Mouse (Mus musculus) forebrain, embryonic 14.5 days (tissue): ENCODE data around the gene Pdzd7. TPM values are rescaled to one million over a fixed set of nuclear protein-coding genes. Genes with fewer than 3 reads are reported as not detected.

Experiments
- ATAC-seq: fragments of 200-750 bp; cut with Nextera tagmentation; 2 replicates; pipeline ENCODE4 v1.8.0; 2017; ENCODE audit warnings: mild to moderate bottlenecking, moderate library complexity
- DNase-seq: peaks from one replicate; pipeline ENCODE4 v3.0.0-alpha.2; 2015; ENCODE audit warnings: low spot score
- H3K27ac ChIP-seq: fragments of 300-500 bp; sonication (generic); 2 replicates; pipeline ENCODE4 v1.5.1; 2014; ENCODE audit warnings: low read depth, mild to moderate bottlenecking, control low read depth, low read length, moderate library complexity
- H3K27me3 ChIP-seq: fragments of 300-500 bp; sonication (generic); replicated peaks from 2 replicates; pipeline ENCODE4 v1.6.1; 2014; ENCODE audit warnings: low read length, control low read depth, mixed read lengths; ENCODE audit not compliant: control insufficient read depth, insufficient read depth
- H3K36me3 ChIP-seq: fragments of 300-500 bp; sonication (generic); 2 replicates; pipeline ENCODE4 v1.6.1; 2014; ENCODE audit warnings: low read length, control low read depth; ENCODE audit not compliant: control insufficient read depth, insufficient read depth
- H3K4me1 ChIP-seq: fragments of 300-500 bp; sonication (generic); 2 replicates; pipeline ENCODE4 v1.6.1; 2014; ENCODE audit warnings: antibody characterized with exemption, low read length, control low read depth; ENCODE audit not compliant: control insufficient read depth, insufficient read depth
- H3K4me2 ChIP-seq: fragments of 300-500 bp; sonication (generic); 2 replicates; pipeline ENCODE4 v1.6.1; 2014; ENCODE audit warnings: mild to moderate bottlenecking, control low read depth, low read length
- H3K4me3 ChIP-seq: fragments of 300-500 bp; sonication (generic); 2 replicates; pipeline ENCODE4 v1.5.1; 2014; ENCODE audit warnings: low read depth, low read length, control low read depth
- H3K9ac ChIP-seq: fragments of 300-500 bp; sonication (generic); 2 replicates; pipeline ENCODE4 v1.6.1; 2014; ENCODE audit warnings: mild to moderate bottlenecking, low read length, control low read depth, moderate library complexity
- H3K9me3 ChIP-seq: fragments of 300-500 bp; sonication (generic); replicated peaks from 2 replicates; pipeline ENCODE4 v1.6.1; 2016; ENCODE audit warnings: low read length, control low read depth, mixed read lengths; ENCODE audit not compliant: control insufficient read depth
- WGBS: fragments of 180-500 bp; shearing (Covaris S2); extraction: QIAGEN DNeasy Blood & Tissue Kit; methylation state at CpG from one replicate; pipeline ENCODE4 v1.1.7; 2014; 5-methylcytosine and 5-hydroxymethylcytosine counted together
- polyA plus RNA-seq: library from polyadenylated mRNA; unstranded; fragments of >200 nt; fragmentation: Nextera tagmentation; extraction: Ambion mirVana; gene quantifications from 2 replicates; pipeline ENCODE4 v1.2.1, GENCODE M21; 2014

Pdzd7 gene
- polyA plus RNA-seq, 1 experiment from 2014 or later: 1.1 TPM

- no peaks in the 10 kb centered on the region for H3K27me3 ChIP-seq
- peak overlapping the region; percentile 63 for H3K4me3 ChIP-seq
- H3K9ac ChIP-seq: peak overlapping the region; percentile 87
- H3K36me3 ChIP-seq: peaks cover 16% of the 10 kb centered on the region; the same call in 1 of the 2 replicates
- under 1% methylated on average over 32 of the region's 48 CpGs for WGBS
- H3K4me2 ChIP-seq: peak overlapping the region; percentile 89
- DNase-seq (peak; percentile 80), ATAC-seq (peak; percentile 61)
- peaks cover 31% of the 10 kb centered on the region for H3K4me1 ChIP-seq
- no peaks in the 10 kb centered on the region for H3K9me3 ChIP-seq
- peak overlapping the region; percentile 97 for H3K27ac ChIP-seq
Observed at GRCm38 (mm10) chr19:45017909-45018308, 27.6 kb downstream of the Pdzd7 start.

- Histone ChIP-seq H3K36me3 (peaks cover 14% of the 10 kb centered on the region; the same call in 1 of the 2 replicates), H3K4me3 (peak overlapping the region; percentile 63), H3K27me3 (no peaks in the 10 kb centered on the region), H3K4me2 (peak overlapping the region; percentile 89), H3K9me3 (no peaks in the 10 kb centered on the region), H3K9ac (peak overlapping the region; percentile 87), H3K27ac (peak overlapping the region; percentile 97), H3K4me1 (peaks cover 31% of the 10 kb centered on the region)
- peak; percentile 60 for ATAC-seq
- DNase-seq: peak; percentile 87
- WGBS: 0% methylated on average over 20 of the region's 27 CpGs
Observed at GRCm38 (mm10) chr19:45017216-45017771, 28.2 kb downstream of the Pdzd7 start.

- peaks cover 14% of the 10 kb centered on the region for H3K36me3 ChIP-seq
- peak overlapping the region; percentile 89 for H3K4me2 ChIP-seq
- H3K9me3 ChIP-seq: no peaks in the 10 kb centered on the region
- DNase-seq (peak; percentile 87), ATAC-seq (peak; percentile 27)
- H3K9ac ChIP-seq: peak overlapping the region; percentile 87
- WGBS: 2% methylated on average over 17 of the region's 18 CpGs
- H3K4me3 ChIP-seq: peak overlapping the region; percentile 63
- no peaks in the 10 kb centered on the region for H3K27me3 ChIP-seq
- peak overlapping the region; percentile 97 for H3K27ac ChIP-seq
- H3K4me1 ChIP-seq: peaks cover 31% of the 10 kb centered on the region
Observed at GRCm38 (mm10) chr19:45016341-45017215, 28.9 kb downstream of the Pdzd7 start.

GRCm38 (mm10) chr19:45015518-45016281, 29.8 kb downstream of the Pdzd7 start:
- Histone ChIP-seq H3K27me3 (no peaks in the 10 kb centered on the region), H3K4me2 (peak overlapping the region; percentile 89), H3K27ac (peak overlapping the region; percentile 97), H3K36me3 (peaks cover 19% of the 10 kb centered on the region), H3K4me3 (peak overlapping the region; percentile 63), H3K4me1 (peaks cover 30% of the 10 kb centered on the region), H3K9ac (peak overlapping the region; percentile 87), H3K9me3 (no peaks in the 10 kb centered on the region)
- WGBS: 0% methylated on average over 34 of the region's 34 CpGs
- ATAC-seq (peak; percentile 8; the same call in 1 of the 2 replicates), DNase-seq (peak; percentile 42)

GRCm38 (mm10) chr19:45014981-45015402, 30.5 kb downstream of the Pdzd7 start:
- H3K27me3 ChIP-seq: no peaks in the 10 kb centered on the region
- no peaks in the 10 kb centered on the region for H3K9me3 ChIP-seq
- peaks cover 27% of the 10 kb centered on the region for H3K4me1 ChIP-seq
- H3K36me3 ChIP-seq: peaks cover 26% of the 10 kb centered on the region
- DNase-seq: peak; percentile 42
- H3K27ac ChIP-seq: peak overlapping the region; percentile 97; the same call in 1 of the 2 replicates
- H3K4me3 ChIP-seq: peak overlapping the region; percentile 63
- H3K4me2 ChIP-seq: peak overlapping the region; percentile 89
- under 1% methylated on average over 25 of the region's 25 CpGs for WGBS
- ATAC-seq: no peak
- H3K9ac ChIP-seq: peak overlapping the region; percentile 87

GRCm38 (mm10) chr19:45014335-45014971, 31.1 kb downstream of the Pdzd7 start, which contains the start of gene Lzts2:
Gene Lzts2, plus strand, starts transcription at chr19:45014414.
- Histone ChIP-seq H3K36me3 (peaks cover 26% of the 10 kb centered on the region), H3K27me3 (no peaks in the 10 kb centered on the region), H3K27ac (peak within 1 kb of the TSS; percentile 97; the same call in 1 of the 2 replicates), H3K4me3 (peak within 1 kb of the TSS; percentile 63), H3K9me3 (no peaks in the 10 kb centered on the region), H3K9ac (peak within 1 kb of the TSS; percentile 87), H3K4me2 (peak within 1 kb of the TSS; percentile 89), H3K4me1 (peaks cover 27% of the 10 kb centered on the region)
- DNase-seq: no peak
- no peak for ATAC-seq
- WGBS: 9% methylated on average over 10 of the region's 10 CpGs

- Histone ChIP-seq H3K36me3 (peaks cover 30% of the 10 kb centered on the region), H3K27me3 (no peaks in the 10 kb centered on the region), H3K4me1 (peaks cover 19% of the 10 kb centered on the region), H3K9ac (no peak overlapping the region), H3K4me2 (no peak overlapping the region), H3K27ac (no peak overlapping the region), H3K9me3 (no peaks in the 10 kb centered on the region), H3K4me3 (no peak overlapping the region)
- no peak for ATAC-seq
- DNase-seq: no peak
- 67% methylated on average over 6 of the region's 6 CpGs for WGBS
Observed at GRCm38 (mm10) chr19:45013581-45014225, 31.8 kb downstream of the Pdzd7 start.

GRCm38 (mm10) chr19:45012636-45013035, 32.9 kb downstream of the Pdzd7 start:
- no peak for ATAC-seq
- Histone ChIP-seq H3K9ac (peak overlapping the region; percentile 41), H3K27me3 (no peaks in the 10 kb centered on the region), H3K4me2 (no peak overlapping the region), H3K36me3 (peaks cover 33% of the 10 kb centered on the region), H3K4me1 (peaks cover 19% of the 10 kb centered on the region), H3K4me3 (no peak overlapping the region), H3K9me3 (no peaks in the 10 kb centered on the region), H3K27ac (peak overlapping the region; percentile 63)
- WGBS: 28% methylated on average over 6 of the region's 6 CpGs
- peak; percentile 75 for DNase-seq
